Mouse (Mus musculus) neural tube, embryonic 13.5 days (tissue): Measurements from ENCODE around the gene Ugcg. TPM values are rescaled to one million over a fixed set of nuclear protein-coding genes. Genes with fewer than 3 reads are reported as not detected.

Experiments
- ATAC-seq: fragments of 200-750 bp; cut with Nextera tagmentation; 2 replicates; pipeline ENCODE4 v1.8.0; 2017; ENCODE audit warnings: low read depth, mild to moderate bottlenecking, moderate TSS enrichment, moderate library complexity
- H3K27ac ChIP-seq: fragments of 300-500 bp; sonication (generic); replicated peaks from 2 replicates; pipeline ENCODE4 v1.5.1; 2015; ENCODE audit warnings: moderate library complexity, mild to moderate bottlenecking, inconsistent platforms
- H3K27me3 ChIP-seq: fragments of 300-500 bp; sonication (generic); 2 replicates; pipeline ENCODE4 v1.6.1; 2015; ENCODE audit warnings: mild to moderate bottlenecking, inconsistent platforms
- H3K36me3 ChIP-seq: fragments of 300-500 bp; sonication (generic); 2 replicates; pipeline ENCODE4 v1.6.1; 2015; ENCODE audit warnings: mild to moderate bottlenecking, inconsistent platforms
- H3K4me1 ChIP-seq: fragments of 300-500 bp; sonication (generic); replicated peaks from 2 replicates; pipeline ENCODE4 v1.6.1; 2015; ENCODE audit warnings: inconsistent platforms
- H3K4me2 ChIP-seq: fragments of 300-500 bp; sonication (generic); 2 replicates; pipeline ENCODE4 v1.6.1; 2015; ENCODE audit warnings: inconsistent platforms, mild to moderate bottlenecking, moderate library complexity
- H3K4me3 ChIP-seq: fragments of 300-500 bp; sonication (generic); 2 replicates; pipeline ENCODE4 v1.5.1; 2015; ENCODE audit warnings: mild to moderate bottlenecking, inconsistent platforms
- H3K9ac ChIP-seq: fragments of 300-500 bp; sonication (generic); 2 replicates; pipeline ENCODE4 v1.6.1; 2015; ENCODE audit warnings: moderate library complexity, mild to moderate bottlenecking, inconsistent platforms
- H3K9me3 ChIP-seq: fragments of 300-500 bp; sonication (generic); 2 replicates; pipeline ENCODE4 v1.6.1; 2016; ENCODE audit warnings: inconsistent platforms
- WGBS: fragments of 180-500 bp; shearing (Covaris S2); methylation state at CpG from one replicate; pipeline ENCODE4 v1.1.7; 2015; 5-methylcytosine and 5-hydroxymethylcytosine counted together
- polyA plus RNA-seq: library from polyadenylated mRNA; unstranded; fragments of >200 nt; fragmentation: Nextera tagmentation; extraction: Ambion mirVana; gene quantifications from 2 replicates; pipeline ENCODE4 v1.2.1, GENCODE M21; 2015

The Ugcg gene
- polyA plus RNA-seq, 1 experiment from 2014 or later: 15.1 TPM

DNA sequence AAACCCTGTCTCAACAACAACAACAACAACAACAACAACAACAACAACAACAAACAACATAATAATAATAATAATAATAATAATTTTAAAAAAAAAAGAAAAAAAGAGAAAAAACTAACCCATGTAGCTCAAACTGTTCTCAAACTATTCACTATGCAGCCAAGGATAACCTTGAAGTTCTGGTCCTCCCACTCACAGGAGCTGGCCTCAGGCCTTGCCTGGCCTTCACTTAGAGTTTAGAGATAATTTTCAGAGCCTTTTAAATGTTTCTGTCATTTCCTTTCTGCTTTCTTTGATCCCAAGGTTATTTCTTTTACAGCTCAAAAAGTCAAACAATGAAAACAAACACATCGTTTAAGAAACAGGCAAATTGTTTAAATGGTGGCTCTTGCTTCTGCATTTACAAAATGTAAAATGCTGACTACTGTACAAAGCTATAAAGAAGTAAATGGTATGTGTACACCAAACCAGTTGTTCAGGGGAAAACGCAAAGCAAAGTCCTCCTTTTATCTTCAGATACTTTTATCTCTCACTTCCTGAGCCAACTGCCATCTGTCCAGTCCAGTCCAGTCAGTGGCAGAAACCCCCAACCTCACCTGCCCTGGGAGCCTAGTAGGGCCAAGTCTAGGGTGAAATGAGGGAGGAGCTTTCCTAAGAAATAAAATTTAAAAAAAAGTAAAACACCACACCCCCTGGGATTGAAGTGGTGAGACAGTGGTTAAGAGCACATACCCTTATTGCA, 15.7 kb upstream of the Ugcg start:
- H3K9ac ChIP-seq: no peak overlapping the region
- no peaks in the 10 kb centered on the region for H3K36me3 ChIP-seq
- H3K4me2 ChIP-seq: no peak overlapping the region
- ATAC-seq: no peak
- H3K4me1 ChIP-seq: no peaks in the 10 kb centered on the region
- 81% methylated on average over 2 of the region's 2 CpGs for WGBS
- no peak overlapping the region for H3K4me3 ChIP-seq
- H3K27ac ChIP-seq: no peak overlapping the region
- no peaks in the 10 kb centered on the region for H3K9me3 ChIP-seq
- H3K27me3 ChIP-seq: no peaks in the 10 kb centered on the region

DNA sequence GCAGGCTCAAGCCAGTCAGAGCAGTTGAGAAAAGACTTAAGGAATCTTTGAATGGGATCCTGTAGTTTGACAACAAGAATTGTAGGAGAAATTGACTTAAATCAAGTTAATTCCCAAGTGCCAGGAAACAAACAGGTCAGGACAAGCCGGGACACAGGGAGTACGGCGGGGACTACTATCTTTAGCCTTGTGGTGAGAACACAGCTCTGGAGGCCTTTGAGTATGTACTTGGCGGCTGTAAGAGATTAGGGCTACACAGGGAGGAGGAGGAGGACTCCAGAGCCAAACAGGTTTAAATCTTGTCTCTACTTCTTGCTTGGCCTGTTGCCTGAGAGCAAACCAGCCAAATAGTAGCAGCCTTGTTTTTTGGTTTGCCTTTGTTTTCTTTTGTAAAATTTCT, 14.1 kb upstream of the Ugcg start:
- 80% methylated on average over 4 of the region's 4 CpGs for WGBS
- Histone ChIP-seq H3K9ac (no peak overlapping the region), H3K9me3 (no peaks in the 10 kb centered on the region), H3K27ac (no peak overlapping the region), H3K4me2 (no peak overlapping the region), H3K36me3 (no peaks in the 10 kb centered on the region), H3K27me3 (no peaks in the 10 kb centered on the region), H3K4me3 (no peak overlapping the region), H3K4me1 (no peaks in the 10 kb centered on the region)
- no peak for ATAC-seq

DNA sequence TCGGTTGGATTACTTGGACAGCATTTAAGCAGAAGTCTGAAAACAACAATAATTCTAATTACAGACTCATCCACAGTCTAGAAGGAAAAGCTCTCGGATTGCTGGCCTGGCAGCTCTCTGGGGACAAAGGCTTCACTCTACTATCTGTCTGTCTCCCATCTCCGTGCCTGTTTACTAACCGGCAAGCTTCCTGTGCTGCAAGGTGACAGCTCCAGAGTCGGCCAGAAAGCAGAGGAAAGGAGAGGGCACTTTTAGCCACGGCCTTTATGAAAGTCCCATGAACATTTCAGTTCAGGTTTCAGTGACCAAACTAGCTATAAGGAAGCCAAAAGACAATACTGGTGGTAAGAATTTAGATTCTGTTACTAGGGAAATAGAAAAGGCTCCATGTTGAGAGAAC, 13.1 kb upstream of the Ugcg start:
- no peak overlapping the region for H3K4me3 ChIP-seq
- H3K36me3 ChIP-seq: no peaks in the 10 kb centered on the region
- no peak overlapping the region for H3K4me2 ChIP-seq
- H3K27ac ChIP-seq: no peak overlapping the region
- no peak for ATAC-seq
- H3K4me1 ChIP-seq: no peaks in the 10 kb centered on the region
- no peak overlapping the region for H3K9ac ChIP-seq
- no peaks in the 10 kb centered on the region for H3K27me3 ChIP-seq
- WGBS: 61% methylated on average over 6 of the region's 6 CpGs
- H3K9me3 ChIP-seq: no peaks in the 10 kb centered on the region

DNA sequence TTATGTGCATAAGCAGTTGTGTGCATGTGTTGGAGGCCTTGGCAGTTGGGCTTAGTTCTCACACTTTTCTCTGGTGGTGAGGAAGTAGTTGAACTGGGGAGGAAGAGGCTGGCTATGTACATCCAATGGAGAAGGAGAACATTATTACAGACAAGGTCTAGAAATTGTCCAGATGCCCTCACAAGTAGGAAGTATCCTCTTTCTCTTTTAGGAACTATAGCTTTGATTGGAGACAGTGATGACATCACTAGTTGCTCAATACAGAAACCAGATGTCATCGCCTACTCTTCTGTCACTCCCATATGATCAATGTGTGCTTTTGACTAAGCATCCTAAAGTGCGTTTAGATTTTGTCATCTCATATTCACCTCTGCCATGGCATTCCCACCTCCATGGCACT, 11.5 kb upstream of the Ugcg start:
- Histone ChIP-seq H3K9ac (no peak overlapping the region), H3K9me3 (no peaks in the 10 kb centered on the region), H3K4me2 (no peak overlapping the region), H3K4me1 (no peaks in the 10 kb centered on the region), H3K4me3 (no peak overlapping the region), H3K27ac (no peak overlapping the region), H3K27me3 (no peaks in the 10 kb centered on the region), H3K36me3 (no peaks in the 10 kb centered on the region)
- WGBS: 90% methylated on average over 2 of the region's 2 CpGs
- ATAC-seq: no peak

DNA sequence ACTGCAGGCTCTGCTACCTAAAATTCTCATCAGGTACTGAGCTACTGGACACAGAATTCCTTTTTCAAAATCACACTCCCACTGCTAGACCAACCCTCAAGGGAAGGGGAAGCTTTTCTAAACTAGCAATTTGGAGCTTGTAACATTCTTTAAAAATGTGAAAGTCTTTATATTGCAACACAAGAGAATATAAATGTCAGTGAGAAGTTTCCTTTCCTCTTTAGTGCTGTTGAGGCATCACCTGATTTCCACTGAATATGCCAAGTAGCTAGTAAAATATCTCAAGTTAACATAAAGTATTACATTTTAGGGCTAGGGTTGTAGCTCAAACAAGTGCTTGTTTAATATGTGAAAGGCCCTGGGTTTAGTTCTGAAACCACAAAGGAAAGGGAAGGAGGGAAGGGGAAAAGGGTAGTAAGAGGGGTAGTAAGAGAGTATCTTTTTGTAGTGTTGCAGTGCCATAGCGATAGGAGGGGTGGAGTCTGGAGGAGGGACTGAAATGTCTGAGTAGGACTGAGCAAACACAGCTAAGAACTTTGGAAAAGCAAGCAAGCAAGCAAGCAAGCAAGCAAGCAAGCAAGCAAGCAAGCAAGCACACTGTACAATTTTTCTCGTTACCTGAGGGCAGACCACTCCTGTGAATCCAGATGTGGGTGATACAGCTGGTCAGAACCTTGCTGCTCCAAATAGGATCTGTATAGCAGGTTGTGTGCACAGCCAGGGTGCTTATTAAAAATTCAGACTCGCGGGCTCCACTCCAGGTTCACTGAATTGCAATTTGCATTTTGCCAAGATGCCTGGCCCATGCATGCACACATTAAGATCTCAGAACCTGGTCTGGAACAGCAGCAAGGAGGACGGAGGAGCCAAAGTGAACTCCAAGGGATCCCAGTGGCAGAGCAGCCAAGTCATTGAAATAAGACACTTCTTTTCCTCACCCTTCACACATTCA, 7.5 kb upstream of the Ugcg start:
- 48% methylated on average over 5 of the region's 5 CpGs for WGBS
- no peak overlapping the region for H3K4me2 ChIP-seq
- H3K27me3 ChIP-seq: no peaks in the 10 kb centered on the region
- no peaks in the 10 kb centered on the region for H3K9me3 ChIP-seq
- no peak overlapping the region for H3K4me3 ChIP-seq
- ATAC-seq: no peak
- H3K36me3 ChIP-seq: no peaks in the 10 kb centered on the region
- no peak overlapping the region for H3K27ac ChIP-seq
- H3K9ac ChIP-seq: no peak overlapping the region
- no peaks in the 10 kb centered on the region for H3K4me1 ChIP-seq

DNA sequence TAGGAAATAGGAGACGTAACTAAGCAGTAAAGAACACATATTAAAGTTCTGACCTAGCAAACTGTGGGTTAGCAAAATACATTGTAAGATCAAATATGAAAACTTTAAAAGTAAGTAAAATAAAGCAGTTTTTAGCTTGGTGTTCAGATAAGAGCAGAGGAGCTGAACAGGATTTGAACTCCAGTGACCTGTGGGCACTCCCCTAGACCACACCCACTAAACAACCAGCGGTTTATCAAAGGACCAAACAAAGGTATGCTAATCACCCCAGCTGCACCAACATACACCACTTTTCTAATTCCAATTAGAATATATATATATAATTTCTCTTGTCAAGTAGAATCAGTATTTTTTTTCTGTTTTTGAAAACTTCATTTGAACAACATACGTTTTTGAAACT, 3.4 kb upstream of the Ugcg start:
- no peaks in the 10 kb centered on the region for H3K27me3 ChIP-seq
- no peak overlapping the region for H3K4me2 ChIP-seq
- ATAC-seq: no peak
- H3K36me3 ChIP-seq: no peaks in the 10 kb centered on the region
- no peaks in the 10 kb centered on the region for H3K9me3 ChIP-seq
- 68% methylated on average over 3 of the region's 3 CpGs for WGBS
- H3K4me3 ChIP-seq: no peak overlapping the region
- H3K27ac ChIP-seq: no peak overlapping the region
- H3K4me1 ChIP-seq: peaks cover 7% of the 10 kb centered on the region
- H3K9ac ChIP-seq: no peak overlapping the region

DNA sequence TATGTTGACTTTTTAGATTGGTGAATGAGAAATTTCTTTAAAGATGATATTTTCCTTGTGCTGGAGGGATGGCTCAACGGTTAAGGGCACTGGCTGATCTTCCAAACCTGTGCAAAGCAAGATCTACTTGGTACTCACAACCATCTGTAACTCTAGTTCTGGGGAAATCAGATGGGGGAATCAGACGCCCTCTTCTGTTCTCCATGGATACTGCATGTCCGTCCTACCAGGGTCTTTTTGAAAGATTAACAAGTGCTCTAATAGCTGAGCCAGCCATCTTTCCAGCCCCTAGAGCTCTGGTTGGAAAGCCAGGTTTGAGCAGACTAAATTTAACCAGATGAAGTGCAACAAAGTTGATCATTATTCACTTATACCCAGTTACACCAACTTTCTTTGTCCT, 1.8 kb upstream of the Ugcg start:
- no peak overlapping the region for H3K4me3 ChIP-seq
- peaks cover 16% of the 10 kb centered on the region for H3K4me1 ChIP-seq
- no peaks in the 10 kb centered on the region for H3K9me3 ChIP-seq
- ATAC-seq: no peak
- no peak overlapping the region for H3K4me2 ChIP-seq
- H3K36me3 ChIP-seq: no peaks in the 10 kb centered on the region
- H3K9ac ChIP-seq: no peak overlapping the region
- WGBS: 26% methylated on average over 3 of the region's 3 CpGs
- no peaks in the 10 kb centered on the region for H3K27me3 ChIP-seq
- no peak overlapping the region for H3K27ac ChIP-seq

DNA sequence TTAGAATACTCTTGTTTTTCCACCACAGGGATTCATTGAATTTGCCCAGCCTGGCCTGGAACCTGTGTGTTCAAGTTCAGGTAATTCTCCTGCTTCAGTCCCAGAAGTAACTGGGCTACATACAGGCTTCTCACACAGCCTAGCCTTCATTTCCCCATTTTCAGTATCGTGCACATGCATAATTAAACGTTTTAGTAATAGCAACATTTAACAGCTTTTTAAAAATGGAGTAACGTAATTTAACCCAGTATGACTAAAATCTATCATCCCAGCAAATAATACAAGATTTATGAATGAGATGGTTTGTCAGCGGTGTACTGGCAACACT, 619 bp upstream of the Ugcg start:
- ATAC-seq: no peak
- WGBS: 20% methylated on average over 4 of the region's 4 CpGs

DNA sequence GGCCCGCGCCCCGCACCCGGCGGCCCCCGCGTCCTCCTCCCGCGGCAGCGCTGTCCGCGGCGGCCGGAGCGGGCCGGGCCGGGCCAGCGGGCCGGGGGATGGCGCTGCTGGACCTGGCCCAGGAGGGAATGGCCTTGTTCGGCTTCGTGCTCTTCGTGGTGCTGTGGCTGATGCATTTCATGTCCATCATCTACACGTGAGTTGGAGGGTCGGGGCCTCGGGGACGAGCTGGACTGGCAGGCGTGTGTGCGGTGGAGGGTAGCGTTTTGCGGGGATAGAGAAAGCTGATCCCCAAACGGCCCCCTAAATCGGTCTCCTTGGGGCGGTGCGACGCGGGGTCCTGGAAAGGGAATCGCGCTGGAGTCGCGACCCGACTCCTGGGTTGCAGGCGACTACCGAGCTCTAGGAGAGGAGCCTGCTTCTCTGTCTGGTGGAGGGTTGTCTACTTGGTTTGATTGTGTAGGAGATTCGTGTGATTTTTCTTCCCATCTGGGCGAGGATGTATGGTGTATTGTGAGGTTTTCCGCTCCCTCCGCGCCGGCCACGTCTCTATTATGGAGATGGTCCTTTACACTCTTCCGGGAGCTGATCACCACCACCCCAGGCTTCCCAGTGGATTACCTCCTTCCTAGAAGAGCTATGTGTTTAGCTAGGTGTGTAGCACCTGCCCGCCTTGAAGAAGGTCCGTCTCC, 635 bp downstream of the Ugcg start:
- peaks cover 16% of the 10 kb centered on the region for H3K4me1 ChIP-seq
- peak overlapping the region; percentile 74 for H3K4me2 ChIP-seq
- peak overlapping the region; percentile 93 for H3K4me3 ChIP-seq
- WGBS: under 1% methylated on average over 45 of the region's 54 CpGs
- H3K27me3 ChIP-seq: no peaks in the 10 kb centered on the region
- H3K9ac ChIP-seq: peak overlapping the region; percentile 97
- no peaks in the 10 kb centered on the region for H3K9me3 ChIP-seq
- H3K27ac ChIP-seq: peak overlapping the region; percentile 97
- H3K36me3 ChIP-seq: no peaks in the 10 kb centered on the region
- ATAC-seq: peak; percentile 48

More for the DNA sequence above, 619 bp upstream of the Ugcg start:
- peak overlapping the region; percentile 93 for H3K4me3 ChIP-seq
- H3K4me2 ChIP-seq: peak overlapping the region; percentile 74
- peak overlapping the region; percentile 97 for H3K9ac ChIP-seq
- no peaks in the 10 kb centered on the region for H3K27me3 ChIP-seq
- H3K27ac ChIP-seq: peak overlapping the region; percentile 97; the same call in 1 of the 2 replicates
- peaks cover 16% of the 10 kb centered on the region for H3K4me1 ChIP-seq
- H3K36me3 ChIP-seq: no peaks in the 10 kb centered on the region
- no peaks in the 10 kb centered on the region for H3K9me3 ChIP-seq

DNA sequence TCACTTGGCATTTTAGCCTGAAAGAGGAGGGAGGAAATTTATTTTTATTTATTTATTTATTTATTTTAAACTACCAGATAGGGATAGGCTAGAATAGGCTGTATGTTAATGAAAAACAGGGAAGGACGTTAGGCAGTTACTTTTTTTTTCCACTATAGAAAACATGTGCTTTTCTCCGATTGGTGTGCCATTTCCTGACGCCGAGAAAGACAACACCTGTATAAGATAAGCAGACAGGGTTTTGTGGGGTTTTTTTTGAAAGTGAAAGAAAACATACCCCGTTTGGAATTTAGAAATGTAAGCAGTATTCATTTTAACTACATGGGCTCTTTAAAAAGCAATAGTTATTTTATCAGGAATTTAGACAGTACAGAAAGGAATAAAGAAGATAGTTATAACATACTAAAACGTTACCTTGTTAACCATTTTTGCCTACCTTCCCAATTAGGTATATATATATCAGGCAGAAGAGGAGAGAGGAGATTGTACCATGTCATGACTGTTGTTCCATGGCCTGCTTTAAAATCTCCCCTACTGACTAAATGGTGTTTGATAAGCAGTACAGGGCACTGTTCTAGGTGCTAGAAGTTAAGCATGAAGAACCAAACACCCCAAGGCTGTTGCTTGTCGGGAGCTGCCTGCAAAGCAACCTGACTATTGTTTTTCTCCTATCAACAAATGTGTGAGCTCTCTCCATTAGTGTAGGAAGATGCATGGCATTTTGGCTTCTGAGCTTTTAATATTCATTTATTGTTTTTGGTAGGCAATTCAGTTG, 1.8 kb downstream of the Ugcg start:
- peaks cover 25% of the 10 kb centered on the region for H3K4me1 ChIP-seq
- no peaks in the 10 kb centered on the region for H3K27me3 ChIP-seq
- H3K4me3 ChIP-seq: peak overlapping the region; percentile 93
- WGBS: 68% methylated on average over 7 of the region's 7 CpGs
- H3K9ac ChIP-seq: 0 out of 2 replicates have a peak overlapping the region, but pooled peaks have one; percentile 97
- no peaks in the 10 kb centered on the region for H3K9me3 ChIP-seq
- peak overlapping the region; percentile 74 for H3K4me2 ChIP-seq
- ATAC-seq: no peak
- H3K36me3 ChIP-seq: no peaks in the 10 kb centered on the region
- H3K27ac ChIP-seq: no peak overlapping the region

DNA sequence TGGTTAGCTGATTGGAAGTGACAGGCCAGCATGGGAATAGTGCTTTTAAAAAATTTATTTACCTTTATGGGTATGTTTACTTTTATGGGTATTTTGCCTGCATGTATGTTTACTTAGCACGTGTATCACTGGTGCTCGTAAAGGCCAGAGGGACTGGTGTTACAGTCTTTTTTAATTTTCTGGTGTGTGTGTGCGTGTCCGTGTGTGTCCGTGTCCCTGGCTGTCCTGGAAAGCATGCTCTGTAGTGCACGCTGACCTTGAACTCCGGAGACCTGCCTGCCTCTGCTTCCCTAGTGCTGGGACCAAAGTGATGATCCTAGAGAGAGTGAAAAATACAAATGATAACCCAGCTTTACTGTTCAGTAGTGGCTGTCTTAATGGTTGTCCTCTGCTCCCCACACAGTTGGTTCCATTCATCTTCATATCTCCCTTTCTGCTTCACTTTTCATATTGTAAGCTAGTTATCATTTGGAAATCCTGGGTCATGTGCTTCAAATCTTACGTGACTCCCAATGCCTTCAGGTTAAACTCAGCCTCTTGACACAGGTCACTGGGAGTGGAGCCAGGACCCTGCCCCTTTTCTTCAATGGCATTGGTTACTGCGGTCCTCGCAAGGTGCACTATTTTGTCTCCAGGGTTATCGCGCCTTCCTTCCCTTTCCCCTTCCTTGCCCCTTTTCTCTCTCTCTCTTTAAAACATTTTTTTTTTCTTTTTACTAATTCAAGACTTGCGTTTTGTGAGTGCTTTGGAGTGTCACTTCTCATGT, 5.9 kb downstream of the Ugcg start:
- no peak for ATAC-seq
- no peaks in the 10 kb centered on the region for H3K9me3 ChIP-seq
- H3K36me3 ChIP-seq: no peaks in the 10 kb centered on the region
- H3K4me1 ChIP-seq: peaks cover 63% of the 10 kb centered on the region
- no peaks in the 10 kb centered on the region for H3K27me3 ChIP-seq
- no peak overlapping the region for H3K4me3 ChIP-seq
- H3K9ac ChIP-seq: no peak overlapping the region
- no peak overlapping the region for H3K27ac ChIP-seq
- WGBS: 91% methylated on average over 13 of the region's 13 CpGs
- no peak overlapping the region for H3K4me2 ChIP-seq
